In the genomic region with DNA sequence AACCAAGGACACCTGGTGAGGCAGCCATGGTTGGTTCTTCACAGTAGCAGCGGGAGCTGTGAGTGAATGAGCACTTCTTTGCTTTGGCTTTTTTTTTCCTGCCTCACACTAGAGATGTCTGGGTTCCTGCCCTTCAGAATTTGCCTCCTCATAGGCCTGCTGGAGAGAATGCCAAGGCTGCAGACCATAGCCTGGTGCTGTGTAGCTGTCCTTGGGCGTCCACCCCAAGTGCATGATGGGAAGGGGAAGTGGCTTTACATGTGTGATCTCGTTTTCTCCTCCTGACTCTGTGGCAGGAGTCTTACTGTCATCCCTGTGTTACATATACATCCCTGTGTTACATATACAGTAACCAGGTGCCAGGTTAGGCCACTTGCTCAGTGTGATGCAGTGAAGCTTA, we compare ENCODE assay signal across 11 mouse cellular contexts.
"Had no signal": no experiment of that assay in that cellular context is flagged by ENCODE, and none has a peak within 500 bp of the region (broad histone marks: within the 10 kb centered on the region; RNA-seq: fewer than 3 reads in every experiment).

No protein-coding gene starts in this region.

- ATAC-seq: liver, postnatal 0 days; lung, postnatal 0 days; midbrain, embryonic 13.5 days; midbrain, embryonic 16.5 days had no signal

- DNase-seq: kidney, postnatal 36 days; left cerebral cortex, postnatal 4 days; liver, postnatal 0 days; lung, embryonic 14.5 days; retina, postnatal 1 day; right cerebral cortex, postnatal 25 days; spleen, adult 18-20 months; thymus, postnatal 25 days had no signal
